Mouse (Mus musculus): ENCODE measurements around the gene Ccdc121. TPM values are rescaled to one million over a fixed set of nuclear protein-coding genes. Genes with fewer than 3 reads are reported as not detected.

Ccdc121 gene
- polyA plus RNA-seq, 1 experiment from 2014 or later: not detected

GRCm38 (mm10) chr1:181476141-181476540 is 35.1 kb downstream of the Ccdc121 start:
- Histone ChIP-seq H3K27ac (ENCODE audit: low read depth, low read length) (no peak overlapping the region), H3K4me2 (ENCODE audit: low read depth, low read length, severe bottlenecking) (no peak overlapping the region), H3K9ac (ENCODE audit: low read length) (no peak overlapping the region), H3K36me3 (ENCODE audit: control insufficient read depth, insufficient read depth, low read length) (no peaks in the 10 kb centered on the region), H3K4me1 (replicated peaks; ENCODE audit: control insufficient read depth, insufficient read depth, low read length) (no peaks in the 10 kb centered on the region), H3K4me3 (ENCODE audit: low read depth, low read length) (no peak overlapping the region), H3K27me3 (ENCODE audit: control insufficient read depth, insufficient read depth, low read length) (no peaks in the 10 kb centered on the region), H3K9me3 (ENCODE audit: control insufficient read depth, low read length) (peaks cover 4% of the 10 kb centered on the region)
- WGBS: 89% methylated on average over 8 of the region's 8 CpGs
- DNase-seq (ENCODE audit: low spot score) (no peak), ATAC-seq (replicated peaks; ENCODE audit: low FRiP score) (no peak)

DNA sequence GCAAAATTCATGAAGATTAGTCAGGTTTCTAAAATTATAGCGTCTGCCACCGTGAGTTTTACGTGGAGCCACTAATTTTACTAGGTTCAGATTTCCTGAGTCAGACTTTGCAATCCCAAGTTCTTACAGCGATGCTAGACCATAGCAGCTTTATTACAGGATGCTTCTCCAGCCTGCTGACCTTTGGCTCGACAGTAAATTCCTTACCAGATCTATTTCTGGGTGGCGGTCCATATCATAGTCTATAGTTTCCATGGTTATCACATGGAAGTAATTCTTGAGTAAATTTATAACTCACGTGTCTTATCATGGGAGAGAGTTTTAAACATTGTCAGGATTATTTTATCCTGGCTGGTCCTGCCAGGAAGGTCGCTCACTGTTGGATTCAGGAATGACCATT is 41.8 kb downstream of the Ccdc121 start:
- Histone ChIP-seq H3K4me2 (ENCODE audit: low read depth, low read length, severe bottlenecking) (no peak overlapping the region), H3K36me3 (ENCODE audit: control insufficient read depth, insufficient read depth, low read length) (no peaks in the 10 kb centered on the region), H3K9ac (ENCODE audit: low read length) (no peak overlapping the region), H3K9me3 (ENCODE audit: control insufficient read depth, low read length) (peaks cover 4% of the 10 kb centered on the region), H3K4me3 (ENCODE audit: low read depth, low read length) (no peak overlapping the region), H3K27ac (ENCODE audit: low read depth, low read length) (no peak overlapping the region), H3K27me3 (ENCODE audit: control insufficient read depth, insufficient read depth, low read length) (no peaks in the 10 kb centered on the region), H3K4me1 (replicated peaks; ENCODE audit: control insufficient read depth, insufficient read depth, low read length) (no peaks in the 10 kb centered on the region)
- ATAC-seq (replicated peaks; ENCODE audit: low FRiP score) (no peak), DNase-seq (ENCODE audit: low spot score) (no peak)
- WGBS: 82% methylated on average over 8 of the region's 8 CpGs

- DNase-seq (ENCODE audit: low spot score): no peak
- no peak overlapping the region for H3K4me3 ChIP-seq (ENCODE audit: low read depth, low read length)
- H3K36me3 ChIP-seq (ENCODE audit: control insufficient read depth, insufficient read depth, low read length): no peaks in the 10 kb centered on the region
- no peak overlapping the region for H3K27ac ChIP-seq (ENCODE audit: low read depth, low read length)
- H3K4me1 ChIP-seq (replicated peaks; ENCODE audit: control insufficient read depth, insufficient read depth, low read length): no peaks in the 10 kb centered on the region
- peaks cover 4% of the 10 kb centered on the region for H3K9me3 ChIP-seq (ENCODE audit: control insufficient read depth, low read length)
- ATAC-seq (replicated peaks; ENCODE audit: low FRiP score): no peak
- H3K4me2 ChIP-seq (ENCODE audit: low read depth, low read length, severe bottlenecking): no peak overlapping the region
- no peaks in the 10 kb centered on the region for H3K27me3 ChIP-seq (ENCODE audit: control insufficient read depth, insufficient read depth, low read length)
- 95% methylated on average over 6 of the region's 6 CpGs for WGBS
- H3K9ac ChIP-seq (ENCODE audit: low read length): no peak overlapping the region
These were observed 44.0 kb downstream of the Ccdc121 start for GRCm38 (mm10) chr1:181467321-181467670.

DNA sequence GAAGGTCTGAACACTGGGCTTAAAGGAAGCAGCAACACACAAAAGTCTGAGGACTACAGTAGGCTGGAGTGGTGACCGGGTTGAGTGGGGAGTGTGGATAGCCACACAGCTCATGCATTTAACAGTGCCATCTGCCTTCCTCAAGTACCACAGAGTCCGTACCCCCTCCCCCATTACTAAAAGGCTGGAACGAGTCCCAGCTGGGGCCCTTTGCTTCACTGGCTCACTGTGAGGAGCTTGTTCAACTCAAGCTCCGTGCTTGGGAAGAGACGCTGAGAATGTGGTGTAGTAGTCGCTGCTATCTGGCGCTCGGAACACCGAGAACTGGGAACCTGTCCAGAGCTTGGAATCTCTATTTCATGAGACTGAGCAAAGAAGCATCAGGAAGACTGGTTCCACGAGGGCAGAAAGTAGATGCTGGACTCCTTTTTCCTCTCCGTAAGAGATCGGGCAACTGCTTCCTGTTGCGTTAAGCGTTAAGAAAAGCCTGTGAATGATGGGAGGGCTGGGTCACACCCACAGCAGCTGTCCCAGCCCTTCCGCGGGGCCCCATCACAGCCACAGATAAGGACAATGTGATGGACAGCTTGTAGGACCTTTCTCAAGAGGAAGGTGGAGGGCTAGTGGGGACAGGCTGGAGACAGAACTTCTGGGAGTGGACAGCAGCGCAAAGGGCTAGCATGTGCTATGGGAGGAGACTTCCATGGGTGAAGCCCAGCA is 44.5 kb downstream of the Ccdc121 start:
- DNase-seq (ENCODE audit: low spot score) (no peak), ATAC-seq (replicated peaks; ENCODE audit: low FRiP score) (no peak)
- H3K4me2 ChIP-seq (ENCODE audit: low read depth, low read length, severe bottlenecking): no peak overlapping the region
- no peaks in the 10 kb centered on the region for H3K4me1 ChIP-seq (replicated peaks; ENCODE audit: control insufficient read depth, insufficient read depth, low read length)
- WGBS: 89% methylated on average over 17 of the region's 17 CpGs
- H3K27ac ChIP-seq (ENCODE audit: low read depth, low read length): no peak overlapping the region
- H3K9ac ChIP-seq (ENCODE audit: low read length): no peak overlapping the region
- no peak overlapping the region for H3K4me3 ChIP-seq (ENCODE audit: low read depth, low read length)
- H3K36me3 ChIP-seq (ENCODE audit: control insufficient read depth, insufficient read depth, low read length): no peaks in the 10 kb centered on the region
- H3K9me3 ChIP-seq (ENCODE audit: control insufficient read depth, low read length): peaks cover 4% of the 10 kb centered on the region
- H3K27me3 ChIP-seq (ENCODE audit: control insufficient read depth, insufficient read depth, low read length): no peaks in the 10 kb centered on the region

GRCm38 (mm10) chr1:181466040-181466439 is 45.2 kb downstream of the Ccdc121 start:
- WGBS: 93% methylated on average over 6 of the region's 6 CpGs
- Histone ChIP-seq H3K4me2 (ENCODE audit: low read depth, low read length, severe bottlenecking) (no peak overlapping the region), H3K9me3 (ENCODE audit: control insufficient read depth, low read length) (no peaks in the 10 kb centered on the region), H3K27ac (ENCODE audit: low read depth, low read length) (no peak overlapping the region), H3K4me3 (ENCODE audit: low read depth, low read length) (no peak overlapping the region), H3K27me3 (ENCODE audit: control insufficient read depth, insufficient read depth, low read length) (no peaks in the 10 kb centered on the region), H3K36me3 (ENCODE audit: control insufficient read depth, insufficient read depth, low read length) (no peaks in the 10 kb centered on the region), H3K4me1 (replicated peaks; ENCODE audit: control insufficient read depth, insufficient read depth, low read length) (no peaks in the 10 kb centered on the region), H3K9ac (ENCODE audit: low read length) (no peak overlapping the region)
- DNase-seq (ENCODE audit: low spot score) (no peak), ATAC-seq (replicated peaks; ENCODE audit: low FRiP score) (no peak)

DNA sequence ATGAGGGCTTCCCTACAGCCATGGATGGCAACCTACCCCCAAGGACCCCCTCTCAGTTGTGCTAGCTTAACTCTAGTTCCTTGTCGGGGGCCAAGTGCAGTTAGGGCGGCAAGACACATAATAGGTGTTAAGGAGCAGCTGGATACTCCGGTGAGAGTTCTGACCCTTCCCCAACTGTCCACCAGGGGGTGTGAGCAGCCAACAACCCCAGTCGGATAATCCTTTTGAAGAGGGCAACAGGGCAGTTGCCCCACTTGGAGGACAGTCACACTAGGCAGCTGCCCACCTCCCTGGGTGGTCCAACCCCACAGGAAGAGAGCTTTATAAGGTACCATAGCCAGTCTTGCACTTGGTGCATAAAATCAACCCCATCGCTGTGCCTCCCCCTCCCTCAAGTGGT is 46.2 kb downstream of the Ccdc121 start:
- Histone ChIP-seq H3K4me2 (ENCODE audit: low read depth, low read length, severe bottlenecking) (no peak overlapping the region), H3K4me3 (ENCODE audit: low read depth, low read length) (no peak overlapping the region), H3K27me3 (ENCODE audit: control insufficient read depth, insufficient read depth, low read length) (no peaks in the 10 kb centered on the region), H3K27ac (ENCODE audit: low read depth, low read length) (no peak overlapping the region), H3K9me3 (ENCODE audit: control insufficient read depth, low read length) (no peaks in the 10 kb centered on the region), H3K4me1 (replicated peaks; ENCODE audit: control insufficient read depth, insufficient read depth, low read length) (no peaks in the 10 kb centered on the region), H3K9ac (ENCODE audit: low read length) (no peak overlapping the region), H3K36me3 (ENCODE audit: control insufficient read depth, insufficient read depth, low read length) (no peaks in the 10 kb centered on the region)
- ATAC-seq (replicated peaks; ENCODE audit: low FRiP score) (no peak), DNase-seq (ENCODE audit: low spot score) (no peak)
- WGBS: 53% methylated on average over 5 of the region's 5 CpGs

DNA sequence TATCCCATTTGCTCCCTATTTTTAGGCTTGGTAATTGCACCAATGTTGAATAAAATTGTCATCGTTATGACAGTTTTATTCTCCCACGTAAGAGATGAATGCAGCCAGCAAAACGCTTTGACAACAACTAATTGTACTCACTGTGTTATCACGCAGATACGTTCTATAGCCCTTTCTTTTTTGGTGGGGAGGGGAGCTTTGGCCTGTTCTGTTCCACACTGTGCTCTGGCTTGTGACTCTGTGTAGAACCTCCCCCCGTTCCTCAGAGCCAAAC is 48.4 kb downstream of the Ccdc121 start:
- no peak for ATAC-seq (replicated peaks; ENCODE audit: low FRiP score)
- H3K27me3 ChIP-seq (ENCODE audit: control insufficient read depth, insufficient read depth, low read length): no peaks in the 10 kb centered on the region
- WGBS: 72% methylated on average over 6 of the region's 6 CpGs
- H3K27ac ChIP-seq (ENCODE audit: low read depth, low read length): no peak overlapping the region
- no peak overlapping the region for H3K4me2 ChIP-seq (ENCODE audit: low read depth, low read length, severe bottlenecking)
- H3K4me3 ChIP-seq (ENCODE audit: low read depth, low read length): no peak overlapping the region
- DNase-seq (ENCODE audit: low spot score): no peak
- no peaks in the 10 kb centered on the region for H3K9me3 ChIP-seq (ENCODE audit: control insufficient read depth, low read length)
- H3K36me3 ChIP-seq (ENCODE audit: control insufficient read depth, insufficient read depth, low read length): no peaks in the 10 kb centered on the region
- no peaks in the 10 kb centered on the region for H3K4me1 ChIP-seq (replicated peaks; ENCODE audit: control insufficient read depth, insufficient read depth, low read length)
- no peak overlapping the region for H3K9ac ChIP-seq (ENCODE audit: low read length)

DNA sequence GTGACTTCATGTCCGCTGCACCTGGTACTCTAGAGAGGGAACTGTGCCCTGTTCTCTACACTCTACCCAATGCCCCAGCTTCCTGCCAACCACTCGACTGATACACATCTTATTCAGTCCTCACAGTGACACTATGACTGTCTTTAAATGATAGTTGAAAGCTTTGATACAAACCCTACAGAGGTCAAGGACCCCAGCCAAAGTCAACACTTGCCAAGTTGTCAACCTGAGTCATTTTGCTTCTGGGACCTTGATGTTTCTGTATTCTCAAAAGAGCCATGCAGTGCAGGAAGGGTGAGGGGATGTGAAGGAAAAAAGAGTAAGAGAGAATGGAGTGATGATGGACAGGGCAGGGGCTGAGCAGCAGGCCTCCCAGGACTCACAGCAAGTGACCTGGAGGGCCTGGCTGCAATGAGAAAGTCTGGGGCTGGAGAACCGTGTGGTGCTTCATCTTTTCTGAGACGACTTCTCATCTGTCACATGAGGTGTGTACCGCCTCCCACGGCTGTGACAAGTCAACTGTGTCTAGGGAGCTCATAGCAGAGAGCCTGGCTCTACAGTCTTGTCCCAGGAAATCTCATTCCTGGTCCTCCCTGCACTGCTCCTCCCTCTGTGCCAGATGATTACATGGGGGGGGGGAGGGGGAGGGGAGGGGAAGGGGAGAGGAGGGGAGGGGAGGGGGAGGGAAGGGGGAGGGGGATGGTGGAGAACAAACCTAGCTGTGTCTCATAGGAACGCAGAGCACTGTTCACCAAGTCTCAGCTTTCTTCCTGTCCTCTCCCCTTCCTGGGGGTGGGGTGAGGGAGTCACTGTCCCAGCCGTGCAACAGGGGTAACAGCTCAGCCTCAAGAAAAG is 49.0 kb downstream of the Ccdc121 start:
- WGBS: 56% methylated on average over 8 of the region's 8 CpGs
- no peaks in the 10 kb centered on the region for H3K27me3 ChIP-seq (ENCODE audit: control insufficient read depth, insufficient read depth, low read length)
- no peaks in the 10 kb centered on the region for H3K4me1 ChIP-seq (replicated peaks; ENCODE audit: control insufficient read depth, insufficient read depth, low read length)
- no peaks in the 10 kb centered on the region for H3K36me3 ChIP-seq (ENCODE audit: control insufficient read depth, insufficient read depth, low read length)
- H3K4me2 ChIP-seq (ENCODE audit: low read depth, low read length, severe bottlenecking): no peak overlapping the region
- no peak overlapping the region for H3K27ac ChIP-seq (ENCODE audit: low read depth, low read length)
- no peak for DNase-seq (ENCODE audit: low spot score)
- ATAC-seq (replicated peaks; ENCODE audit: low FRiP score): no peak
- H3K9me3 ChIP-seq (ENCODE audit: control insufficient read depth, low read length): no peaks in the 10 kb centered on the region
- no peak overlapping the region for H3K9ac ChIP-seq (ENCODE audit: low read length)
- H3K4me3 ChIP-seq (ENCODE audit: low read depth, low read length): no peak overlapping the region

DNA sequence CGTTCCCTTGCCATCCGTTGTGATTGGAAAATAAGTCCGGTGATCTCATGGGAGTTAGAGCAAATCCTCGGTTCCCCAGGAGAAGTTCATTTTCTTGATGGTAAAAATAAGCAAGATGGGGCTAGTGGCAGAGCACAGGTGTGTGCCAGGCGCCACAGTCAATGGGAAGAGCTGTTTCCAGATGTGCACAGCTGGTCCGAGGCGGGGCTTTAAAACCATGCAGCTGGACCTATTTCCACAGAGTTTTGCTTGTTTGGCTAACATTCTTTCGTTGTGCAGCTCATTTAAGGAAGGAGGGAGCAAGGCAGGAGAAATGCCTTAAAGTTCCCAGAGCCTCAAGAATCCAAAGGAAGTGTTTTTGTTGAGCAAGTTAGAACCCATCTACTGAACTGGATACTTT is 49.8 kb downstream of the Ccdc121 start:
- H3K4me1 ChIP-seq (replicated peaks; ENCODE audit: control insufficient read depth, insufficient read depth, low read length): no peaks in the 10 kb centered on the region
- no peak overlapping the region for H3K4me2 ChIP-seq (ENCODE audit: low read depth, low read length, severe bottlenecking)
- DNase-seq (ENCODE audit: low spot score): no peak
- no peak overlapping the region for H3K27ac ChIP-seq (ENCODE audit: low read depth, low read length)
- WGBS: 88% methylated on average over 8 of the region's 8 CpGs
- no peak overlapping the region for H3K9ac ChIP-seq (ENCODE audit: low read length)
- no peak for ATAC-seq (replicated peaks; ENCODE audit: low FRiP score)
- H3K4me3 ChIP-seq (ENCODE audit: low read depth, low read length): no peak overlapping the region
- no peaks in the 10 kb centered on the region for H3K36me3 ChIP-seq (ENCODE audit: control insufficient read depth, insufficient read depth, low read length)
- H3K9me3 ChIP-seq (ENCODE audit: control insufficient read depth, low read length): no peaks in the 10 kb centered on the region
- H3K27me3 ChIP-seq (ENCODE audit: control insufficient read depth, insufficient read depth, low read length): no peaks in the 10 kb centered on the region

Measured in forebrain, embryonic 11.5 days (tissue).